Mouse (Mus musculus) myocyte (in vitro differentiated cells): ENCODE data around the gene Saa4. TPM values are rescaled to one million over a fixed set of nuclear protein-coding genes. Genes with fewer than 3 reads are reported as not detected.
A peak's percentile ranks its signal among the peaks of the same experiment; 100 is the strongest.

Source experiments
- H3K27me3 ChIP-seq: one replicate; pipeline ENCODE4 v1.6.1; 2011; ENCODE audit not compliant: control insufficient read depth, insufficient read depth, insufficient read length
- H3K36me3 ChIP-seq: one replicate; pipeline ENCODE4 v1.6.1; 2011; ENCODE audit not compliant: control insufficient read depth, insufficient read depth
- H3K4me2 ChIP-seq: one replicate; pipeline ENCODE4 v1.6.1; 2011; ENCODE audit warnings: low read depth, control low read depth
- H3K4me3 ChIP-seq: one replicate; pipeline ENCODE4 v1.5.1; 2011; ENCODE audit warnings: mild to moderate bottlenecking, control low read depth, moderate library complexity
- H3K79me2 ChIP-seq: one replicate; pipeline ENCODE4 v1.6.1; 2011; ENCODE audit not compliant: control insufficient read depth, insufficient read depth
- H3ac ChIP-seq: one replicate; pipeline ENCODE4 v1.6.1; 2011; ENCODE audit not compliant: control insufficient read depth, insufficient read length
- CEBPB ChIP-seq: IDR thresholded peaks from 2 replicates; pipeline ENCODE4 v1.6.1; 2011; ENCODE audit warnings: mild to moderate bottlenecking, moderate library complexity; ENCODE audit not compliant: poor library complexity, insufficient read depth, severe bottlenecking
- E2F4 ChIP-seq: IDR thresholded peaks from one replicate; pipeline ENCODE4 v1.6.1; 2011; ENCODE audit warnings: mild to moderate bottlenecking, control low read depth, moderate library complexity; ENCODE audit not compliant: insufficient read depth
- MAX ChIP-seq: IDR thresholded peaks from one replicate; pipeline ENCODE4 v1.6.1; 2011; ENCODE audit warnings: low read depth, mild to moderate bottlenecking, control low read depth
- MYOD1 ChIP-seq, 3 experiments: IDR thresholded peaks; one replicate each; pipeline ENCODE4 v1.6.1; 2011; ENCODE audit warnings: control low read depth in 2 of 3, low read depth in 2 of 3, mild to moderate bottlenecking in 2 of 3, moderate library complexity in 1 of 3; ENCODE audit not compliant: insufficient read length in 2 of 3, control insufficient read depth in 1 of 3
- MYOG ChIP-seq, 3 experiments: IDR thresholded peaks; one replicate each; pipeline ENCODE4 v1.6.1; 2011; ENCODE audit warnings: control low read depth in 2 of 3, low read depth in 2 of 3, mild to moderate bottlenecking in 2 of 3; ENCODE audit not compliant: insufficient read length in 2 of 3, control insufficient read depth in 1 of 3, insufficient read depth in 1 of 3
- POLR2A ChIP-seq: IDR thresholded peaks from one replicate; pipeline ENCODE4 v1.6.1; 2011; ENCODE audit warnings: low read depth, mild to moderate bottlenecking, control low read depth, moderate library complexity; ENCODE audit not compliant: insufficient read length
- POLR2AphosphoS2 ChIP-seq: IDR thresholded peaks from one replicate; pipeline ENCODE4 v1.6.1; 2011; ENCODE audit warnings: low read depth, control low read depth; ENCODE audit not compliant: insufficient read length
- REST ChIP-seq: IDR thresholded peaks from one replicate; pipeline ENCODE4 v1.6.1; 2011; ENCODE audit warnings: mild to moderate bottlenecking, control low read depth, moderate library complexity; ENCODE audit not compliant: insufficient read depth, insufficient read length
- SRF ChIP-seq: IDR thresholded peaks from one replicate; pipeline ENCODE4 v1.6.1; 2011; ENCODE audit warnings: low read depth; ENCODE audit not compliant: control insufficient read depth, insufficient read length
- TCF12 ChIP-seq: IDR thresholded peaks from one replicate; pipeline ENCODE4 v1.6.1; 2011; ENCODE audit warnings: mild to moderate bottlenecking, control low read depth; ENCODE audit not compliant: poor library complexity, insufficient read depth, severe bottlenecking
- TCF3 ChIP-seq: IDR thresholded peaks from one replicate; pipeline ENCODE4 v1.6.1; 2011; ENCODE audit warnings: low read depth, control low read depth; ENCODE audit not compliant: insufficient read length
- USF1 ChIP-seq: IDR thresholded peaks from one replicate; pipeline ENCODE4 v1.6.1; 2011; ENCODE audit warnings: low read depth, mild to moderate bottlenecking, control low read depth, moderate library complexity
- polyA plus RNA-seq: library from polyadenylated mRNA; unstranded; fragments of >200 nt; fragmentation: generic; extraction: Trizol; gene quantifications from one replicate; pipeline ENCODE4 v1.2.1, GENCODE M21; 2012; ENCODE audit warnings: missing spikeins

Gene Saa4
- polyA plus RNA-seq, 1 experiment: not detected

GRCm38 (mm10) chr7:46762601-46763000, 30.2 kb upstream of the Saa4 start:
- no peaks in the 10 kb centered on the region for H3K27me3 ChIP-seq
- no peak overlapping the region for H3K4me2 ChIP-seq
- no peak overlapping the region for H3K4me3 ChIP-seq
- peaks cover 6% of the 10 kb centered on the region for H3K36me3 ChIP-seq
- no peak overlapping the region for H3ac ChIP-seq
- H3K79me2 ChIP-seq: no peaks in the 10 kb centered on the region
- TF ChIP-seq CEBPB (no peak), MAX (no peak), SRF (no peak), TCF12 (no peak), E2F4 (no peak), USF1 (no peak), MYOG (IDR thresholded peaks at IDR 0.05; ENCODE audit: control insufficient read depth in 1 of 3, insufficient read depth in 1 of 3, insufficient read length in 2 of 3, low read depth in 2 of 3) (no peak), TCF3 (no peak), POLR2A (no peak), MYOD1 (IDR thresholded peaks at IDR 0.05; ENCODE audit: control insufficient read depth in 1 of 3, insufficient read length in 2 of 3, low read depth in 2 of 3) (no peak), POLR2AphosphoS2 (no peak), REST (no peak)

DNA sequence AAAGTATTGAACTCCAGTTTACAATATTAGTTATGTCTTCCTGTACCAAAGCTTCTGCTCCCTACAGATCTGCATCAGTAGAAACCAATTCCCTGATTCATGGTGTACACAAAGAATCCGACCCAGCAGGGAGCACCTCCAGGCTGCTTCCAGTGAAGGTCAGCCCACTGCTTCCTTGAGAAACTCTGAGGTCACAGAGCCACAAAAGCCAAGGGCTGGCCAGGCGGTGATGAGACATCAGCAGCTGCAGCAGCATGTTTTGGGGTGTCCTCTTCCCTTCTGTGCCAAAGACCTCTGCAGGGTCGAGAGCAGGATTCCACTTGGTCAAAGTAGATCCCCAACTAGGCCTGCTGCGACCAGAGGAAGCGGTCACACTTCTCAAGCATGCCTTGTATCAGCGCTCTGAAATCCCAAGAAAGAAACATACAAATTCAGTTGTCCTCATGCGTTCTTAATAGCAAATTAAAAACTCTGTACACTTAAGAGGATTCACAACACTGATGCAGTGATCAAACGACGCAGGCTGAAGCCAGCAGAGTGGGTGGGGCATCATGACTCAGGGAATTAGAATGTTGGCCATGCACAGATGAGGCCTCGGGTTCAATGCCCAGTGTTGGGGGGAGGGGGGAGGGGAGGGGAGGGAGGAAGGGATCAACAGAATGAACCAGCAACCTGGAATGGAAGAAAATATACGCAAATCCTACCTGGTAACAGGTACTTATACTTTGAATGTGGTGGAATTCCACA, 28.8 kb upstream of the Saa4 start:
- no peaks in the 10 kb centered on the region for H3K79me2 ChIP-seq
- peak overlapping the region; percentile 53 for H3K4me2 ChIP-seq
- H3K4me3 ChIP-seq: no peak overlapping the region
- H3ac ChIP-seq: no peak overlapping the region
- H3K36me3 ChIP-seq: no peaks in the 10 kb centered on the region
- H3K27me3 ChIP-seq: no peaks in the 10 kb centered on the region
- TF ChIP-seq CEBPB (no peak), POLR2A (no peak), MYOD1 (IDR thresholded peaks at IDR 0.05; ENCODE audit: control insufficient read depth in 1 of 3, insufficient read length in 2 of 3, low read depth in 2 of 3) (peak; percentile 60 to 95 (median 89)), MYOG (IDR thresholded peaks at IDR 0.05; ENCODE audit: control insufficient read depth in 1 of 3, insufficient read depth in 1 of 3, insufficient read length in 2 of 3, low read depth in 2 of 3) (peak; percentile 23 to 88 (median 44)), TCF3 (peak; percentile 12)

DNA sequence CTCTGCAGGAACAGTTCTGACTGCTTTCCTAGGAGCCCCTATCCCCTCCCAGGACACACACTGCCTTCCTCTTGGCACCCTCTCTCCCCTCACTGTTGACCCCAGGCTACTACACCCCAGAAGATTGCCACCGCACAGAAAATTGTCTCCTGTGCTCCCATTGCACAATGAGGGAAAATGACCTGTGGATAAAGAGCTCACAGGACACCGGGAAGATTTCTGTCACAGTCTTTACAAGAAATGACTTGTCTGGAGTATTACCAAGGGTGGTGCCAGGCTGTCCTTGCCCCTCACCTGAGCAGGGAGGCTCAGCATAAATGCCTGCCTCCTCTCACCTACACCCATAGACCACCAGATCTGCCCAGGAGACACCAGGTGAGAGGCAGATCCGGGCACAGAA, 19.1 kb upstream of the Saa4 start, which contains the start of gene Saa2:
Gene Saa2, plus strand, starts transcription at position 301 of the 400 bp plus-strand sequence.
- no peak for TF ChIP-seq USF1
- no peak for TF ChIP-seq SRF
- H3K27me3 ChIP-seq: no peaks in the 10 kb centered on the region
- H3K4me2 ChIP-seq: no peak within 1 kb of the TSS
- H3ac ChIP-seq: no peak within 1 kb of the TSS
- no peaks in the 10 kb centered on the region for H3K36me3 ChIP-seq
- H3K79me2 ChIP-seq: no peaks in the 10 kb centered on the region
- H3K4me3 ChIP-seq: no peak within 1 kb of the TSS

GRCm38 (mm10) chr7:46748459-46748858, 16.1 kb upstream of the Saa4 start:
- no peak overlapping the region for H3K4me2 ChIP-seq
- no peaks in the 10 kb centered on the region for H3K36me3 ChIP-seq
- no peak overlapping the region for H3K4me3 ChIP-seq
- H3ac ChIP-seq: no peak overlapping the region
- no peaks in the 10 kb centered on the region for H3K79me2 ChIP-seq
- TF ChIP-seq POLR2A (no peak), MYOG (IDR thresholded peaks at IDR 0.05; ENCODE audit: control insufficient read depth in 1 of 3, insufficient read depth in 1 of 3, insufficient read length in 2 of 3, low read depth in 2 of 3) (no peak), TCF3 (no peak), USF1 (no peak), POLR2AphosphoS2 (no peak), MYOD1 (IDR thresholded peaks at IDR 0.05; ENCODE audit: control insufficient read depth in 1 of 3, insufficient read length in 2 of 3, low read depth in 2 of 3) (no peak), MAX (no peak), SRF (no peak), E2F4 (no peak), CEBPB (no peak), TCF12 (no peak), REST (no peak)
- no peaks in the 10 kb centered on the region for H3K27me3 ChIP-seq

- Histone ChIP-seq H3K4me3 (no peak overlapping the region), H3K27me3 (no peaks in the 10 kb centered on the region), H3K4me2 (no peak overlapping the region), H3K79me2 (no peaks in the 10 kb centered on the region), H3ac (no peak overlapping the region), H3K36me3 (no peaks in the 10 kb centered on the region)
- TF ChIP-seq USF1: no peak
- TF ChIP-seq MAX: no peak
- TF ChIP-seq REST: no peak
Observed at GRCm38 (mm10) chr7:46746381-46746780, 14.0 kb upstream of the Saa4 start.
